Mouse (Mus musculus) spleen, adult 2 months (tissue): ENCODE measurements at regions not wholly inside any gene's neighbourhood (a gene's known extent, or its start where the extent isn't known, plus 50 kb on each side); places are given as distances from the start of the nearest gene placed in this dataset.

ENCODE experiments used
- CTCF ChIP-seq: fragments of 200-500 bp; IDR thresholded peaks from 2 replicates; pipeline ENCODE4 v1.5.1; 2011; ENCODE audit warnings: mild to moderate bottlenecking, inconsistent platforms; ENCODE audit not compliant: insufficient read depth, insufficient read length, insufficient replicate concordance; ENCODE audit errors: extremely low read depth
- POLR2A ChIP-seq: fragments of 200-500 bp; IDR thresholded peaks from 2 replicates; pipeline ENCODE4 v1.6.1; 2011; ENCODE audit warnings: low read depth, low read length, inconsistent platforms

DNA sequence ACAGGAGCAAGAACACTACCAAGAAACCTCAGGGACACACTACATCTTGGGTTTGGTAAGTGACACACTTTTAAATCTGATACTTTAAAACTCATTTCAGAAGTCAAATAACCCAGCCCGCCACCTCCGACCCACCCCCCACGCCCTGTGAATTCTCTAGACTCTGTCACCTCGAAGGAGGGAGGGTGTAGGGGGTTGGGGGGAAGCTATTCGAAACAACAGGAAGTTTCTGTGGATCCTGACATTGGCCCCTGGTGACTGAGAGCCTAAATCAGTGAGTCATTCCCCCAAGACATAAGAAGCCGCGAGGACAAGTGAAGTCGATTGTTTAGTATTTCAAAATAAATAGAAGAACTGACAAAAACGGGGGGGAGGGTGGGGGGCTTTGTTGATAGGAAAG is 198.7 kb upstream of the Spdye4c start:
- no peak for TF ChIP-seq CTCF
- no peak for TF ChIP-seq POLR2A
